Mouse (Mus musculus) heart, embryonic 14.5 days (tissue): ENCODE measurements around the gene Fubp1. TPM values are rescaled to one million over a fixed set of nuclear protein-coding genes. Genes with fewer than 3 reads are reported as not detected.

ENCODE experiments used
- ATAC-seq: fragments of 200-750 bp; cut with Nextera tagmentation; 2 replicates; pipeline ENCODE4 v1.8.0; 2017; ENCODE audit warnings: low read depth, moderate TSS enrichment; ENCODE audit not compliant: insufficient number of reproducible peaks, insufficient read depth, low FRiP score
- H3K27ac ChIP-seq, 2 experiments: fragments of 200-500 bp in 1 of 2; fragments of 300-500 bp in 1 of 2; sonication (generic) in 1 of 2; replicated peaks in 1 of 2; 2 replicates each; pipeline ENCODE4 v1.5.1; 2012 to 2014; ENCODE audit warnings: low read depth in 2 of 2, low read length in 2 of 2, control low read depth in 1 of 2, mild to moderate bottlenecking in 1 of 2, mixed read lengths in 1 of 2; ENCODE audit not compliant: control insufficient read depth in 1 of 2, insufficient read depth in 1 of 2
- H3K27me3 ChIP-seq: fragments of 300-500 bp; sonication (generic); 2 replicates; pipeline ENCODE4 v1.6.1; 2014; ENCODE audit warnings: mild to moderate bottlenecking, low read length, control low read depth; ENCODE audit not compliant: control insufficient read depth, insufficient read depth
- H3K36me3 ChIP-seq: fragments of 300-500 bp; sonication (generic); 2 replicates; pipeline ENCODE4 v1.6.1; 2014; ENCODE audit warnings: mild to moderate bottlenecking, control low read depth, low read length, mixed read lengths; ENCODE audit not compliant: control insufficient read depth, insufficient read depth
- H3K4me1 ChIP-seq, 2 experiments: fragments of 200-500 bp in 1 of 2; fragments of 300-500 bp in 1 of 2; sonication (generic) in 1 of 2; 2 replicates each; pipeline ENCODE4 v1.6.1; 2012 to 2014; ENCODE audit warnings: low read length in 2 of 2, control low read depth in 1 of 2, mixed read lengths in 1 of 2; ENCODE audit not compliant: control insufficient read depth in 2 of 2, insufficient read depth in 2 of 2
- H3K4me2 ChIP-seq: fragments of 300-500 bp; sonication (generic); 2 replicates; pipeline ENCODE4 v1.6.1; 2014; ENCODE audit warnings: mild to moderate bottlenecking, low read length
- H3K4me3 ChIP-seq, 2 experiments: fragments of 200-500 bp in 1 of 2; fragments of 300-500 bp in 1 of 2; sonication (generic) in 1 of 2; 2 replicates each; pipeline ENCODE4 v1.5.1; 2012 to 2014; ENCODE audit warnings: low read length in 2 of 2, mild to moderate bottlenecking in 2 of 2, control low read depth in 1 of 2, low read depth in 1 of 2, moderate library complexity in 1 of 2; ENCODE audit not compliant: control insufficient read depth in 1 of 2, insufficient read depth in 1 of 2
- H3K9ac ChIP-seq: fragments of 300-500 bp; sonication (generic); 2 replicates; pipeline ENCODE4 v1.6.1; 2014; ENCODE audit warnings: mild to moderate bottlenecking, low read length
- H3K9me3 ChIP-seq: fragments of 300-500 bp; sonication (generic); 2 replicates; pipeline ENCODE4 v1.6.1; 2016; ENCODE audit warnings: low read length, control low read depth; ENCODE audit not compliant: control insufficient read depth
- WGBS: fragments of 180-500 bp; shearing (Covaris S2); extraction: QIAGEN DNeasy Blood & Tissue Kit; methylation state at CpG from one replicate; pipeline ENCODE4 v1.1.7; 2014; 5-methylcytosine and 5-hydroxymethylcytosine counted together
- polyA plus RNA-seq: library from polyadenylated mRNA; unstranded; fragments of >200 nt; fragmentation: Nextera tagmentation; extraction: Ambion mirVana; gene quantifications from 2 replicates; pipeline ENCODE4 v1.2.1, GENCODE M21; 2014

Gene Fubp1
- polyA plus RNA-seq, 1 experiment from 2014 or later, result 113 TPM

- no peak overlapping the region for H3K4me3 ChIP-seq
- peaks cover 26% of the 10 kb centered on the region for H3K36me3 ChIP-seq
- H3K27ac ChIP-seq, result peak overlapping the region in 1 of 2 experiments; percentile 61; a peak in 2 of 4 replicates
- peaks cover 4 to 13% of the 10 kb centered on the region in 2 experiments for H3K4me1 ChIP-seq
- 88% methylated on average over 2 of the region's 2 CpGs for WGBS
- no peaks in the 10 kb centered on the region for H3K27me3 ChIP-seq
- no peak overlapping the region for H3K4me2 ChIP-seq
- H3K9me3 ChIP-seq, result no peaks in the 10 kb centered on the region
- ATAC-seq, result no peak
- H3K9ac ChIP-seq, result no peak overlapping the region
Observed at GRCm38 (mm10) chr3:152277912-152278311, 67.7 kb downstream of the Fubp1 start.

- peaks cover 29% of the 10 kb centered on the region for H3K36me3 ChIP-seq
- 30% methylated on average over 2 of the region's 2 CpGs for WGBS
- peak overlapping the region; percentile 25; the same call in 1 of the 2 replicates for H3K9ac ChIP-seq
- H3K9me3 ChIP-seq, result no peaks in the 10 kb centered on the region
- no peak overlapping the region for H3K4me2 ChIP-seq
- peak overlapping the region; percentile 16 to 61; a peak in 2 of 4 replicates for H3K27ac ChIP-seq
- peaks cover under 1 to 7% of the 10 kb centered on the region in 2 experiments; a peak in 2 of 4 replicates for H3K4me1 ChIP-seq
- no peak overlapping the region for H3K4me3 ChIP-seq
- no peaks in the 10 kb centered on the region for H3K27me3 ChIP-seq
- ATAC-seq, result no peak
Observed at GRCm38 (mm10) chr3:152278431-152278830, 68.2 kb downstream of the Fubp1 start.

GRCm38 (mm10) chr3:152282126-152282525, 71.9 kb downstream of the Fubp1 start:
- Histone ChIP-seq H3K9me3 (no peaks in the 10 kb centered on the region), H3K27ac (no peak overlapping the region), H3K36me3 (peaks cover 45% of the 10 kb centered on the region), H3K9ac (no peak overlapping the region), H3K4me2 (no peak overlapping the region), H3K4me1 (peaks cover 0 to 5% of the 10 kb centered on the region in 2 experiments; a peak in 1 of 4 replicates), H3K27me3 (no peaks in the 10 kb centered on the region), H3K4me3 (no peak overlapping the region)
- ATAC-seq, result no peak
- 36% methylated on average over 3 of the region's 3 CpGs for WGBS

- Histone ChIP-seq H3K9me3 (no peaks in the 10 kb centered on the region), H3K27me3 (no peaks in the 10 kb centered on the region), H3K4me2 (no peak overlapping the region), H3K4me1 (no peaks in the 10 kb centered on the region), H3K27ac (no peak overlapping the region), H3K4me3 (no peak overlapping the region), H3K36me3 (peaks cover 62% of the 10 kb centered on the region), H3K9ac (no peak overlapping the region)
- WGBS, result 100% methylated on average over 1 of the region's 1 CpGs
- ATAC-seq, result no peak
Observed at GRCm38 (mm10) chr3:152284306-152284705, 74.1 kb downstream of the Fubp1 start.

GRCm38 (mm10) chr3:152284759-152285158, 74.5 kb downstream of the Fubp1 start:
- no peak overlapping the region for H3K27ac ChIP-seq
- no peak overlapping the region for H3K4me3 ChIP-seq
- ATAC-seq, result no peak
- H3K36me3 ChIP-seq, result peaks cover 63% of the 10 kb centered on the region
- no peaks in the 10 kb centered on the region for H3K4me1 ChIP-seq
- H3K4me2 ChIP-seq, result no peak overlapping the region
- no peaks in the 10 kb centered on the region for H3K9me3 ChIP-seq
- H3K27me3 ChIP-seq, result no peaks in the 10 kb centered on the region
- no peak overlapping the region for H3K9ac ChIP-seq
- 85% methylated on average over 5 of the region's 5 CpGs for WGBS

Other genes with a start within 250 kb of the Fubp1 start
- 2.9 and 4.1 TPM in 2 replicates for gene Gipc2, start 44.2 kb upstream of the Fubp1 start, polyA plus RNA-seq
- 46.2 and 47.9 TPM in 2 replicates for gene Dnajb4, start 120 bp upstream of the Fubp1 start, polyA plus RNA-seq
- gene Nexn, start 55.9 kb downstream of the Fubp1 start, polyA plus RNA-seq, result 238 and 249 TPM in 2 replicates
- gene Miga1, start 130.0 kb downstream of the Fubp1 start, polyA plus RNA-seq, result 15.9 and 16.4 TPM in 2 replicates
- gene Usp33, start 136.1 kb downstream of the Fubp1 start, polyA plus RNA-seq, result 29.9 and 33.0 TPM in 2 replicates
- gene Zzz3, start 185.1 kb downstream of the Fubp1 start, polyA plus RNA-seq, result 34.5 and 36.3 TPM in 2 replicates